Mouse (Mus musculus): Measurements from ENCODE around the gene Hist1h1a. TPM values are rescaled to one million over a fixed set of nuclear protein-coding genes. Genes with fewer than 3 reads are reported as not detected.

Gene Hist1h1a
- polyA plus RNA-seq, 1 experiment from 2014 or later, result 2.4 TPM

GRCm38 (mm10) chr13:23755000-23755399 lies 8.5 kb upstream of the Hist1h1a start:
- ATAC-seq (no peak), DNase-seq (ENCODE audit: low spot score) (no peak)
- Histone ChIP-seq H3K4me2 (ENCODE audit: low read length) (no peak overlapping the region), H3K27ac (ENCODE audit: low read depth, low read length) (no peak overlapping the region), H3K36me3 (ENCODE audit: control insufficient read depth, insufficient read depth, low read length) (no peaks in the 10 kb centered on the region), H3K27me3 (replicated peaks; ENCODE audit: control insufficient read depth, insufficient read depth, low read length) (no peaks in the 10 kb centered on the region), H3K9ac (ENCODE audit: low read length) (no peak overlapping the region), H3K4me1 (ENCODE audit: control insufficient read depth, insufficient read depth, low read length) (peaks cover 7% of the 10 kb centered on the region), H3K4me3 (ENCODE audit: low read depth, low read length) (no peak overlapping the region), H3K9me3 (replicated peaks; ENCODE audit: control insufficient read depth, low read length) (no peaks in the 10 kb centered on the region)

GRCm38 (mm10) chr13:23756790-23757189 lies 6.7 kb upstream of the Hist1h1a start, which contains the start of gene Hist1h4b:
Gene Hist1h4b, plus strand, starts transcription at chr13:23757013.
- H3K9me3 ChIP-seq (replicated peaks; ENCODE audit: control insufficient read depth, low read length), result no peaks in the 10 kb centered on the region
- ATAC-seq (peak; percentile 68), DNase-seq (ENCODE audit: low spot score) (peak; percentile 99)
- H3K4me1 ChIP-seq (ENCODE audit: control insufficient read depth, insufficient read depth, low read length), result peaks cover 17% of the 10 kb centered on the region
- H3K4me2 ChIP-seq (ENCODE audit: low read length), result peak within 1 kb of the TSS; percentile 67
- H3K4me3 ChIP-seq (ENCODE audit: low read depth, low read length), result peak within 1 kb of the TSS; percentile 33
- no peaks in the 10 kb centered on the region for H3K27me3 ChIP-seq (replicated peaks; ENCODE audit: control insufficient read depth, insufficient read depth, low read length)
- H3K9ac ChIP-seq (ENCODE audit: low read length), result peak within 1 kb of the TSS; percentile 61
- H3K27ac ChIP-seq (ENCODE audit: low read depth, low read length), result peak within 1 kb of the TSS; percentile 85
- 0% methylated on average over 17 of the region's 22 CpGs for WGBS
- no peaks in the 10 kb centered on the region for H3K36me3 ChIP-seq (ENCODE audit: control insufficient read depth, insufficient read depth, low read length)

- no peaks in the 10 kb centered on the region for H3K9me3 ChIP-seq (replicated peaks; ENCODE audit: control insufficient read depth, low read length)
- DNase-seq (ENCODE audit: low spot score) (peak; percentile 54), ATAC-seq (peak; percentile 13; the same call in 1 of the 2 replicates)
- H3K4me2 ChIP-seq (ENCODE audit: low read length), result peak overlapping the region; percentile 67
- peak overlapping the region; percentile 33 for H3K4me3 ChIP-seq (ENCODE audit: low read depth, low read length)
- no peaks in the 10 kb centered on the region for H3K36me3 ChIP-seq (ENCODE audit: control insufficient read depth, insufficient read depth, low read length)
- H3K27me3 ChIP-seq (replicated peaks; ENCODE audit: control insufficient read depth, insufficient read depth, low read length), result no peaks in the 10 kb centered on the region
- under 1% methylated on average over 15 of the region's 23 CpGs for WGBS
- peak overlapping the region; percentile 85 for H3K27ac ChIP-seq (ENCODE audit: low read depth, low read length)
- H3K4me1 ChIP-seq (ENCODE audit: control insufficient read depth, insufficient read depth, low read length), result peaks cover 17% of the 10 kb centered on the region
- peak overlapping the region; percentile 61 for H3K9ac ChIP-seq (ENCODE audit: low read length)
Observed at GRCm38 (mm10) chr13:23757211-23757773, 6.2 kb upstream of the Hist1h1a start.

- no peak for DNase-seq (ENCODE audit: low spot score)
- peak overlapping the region; percentile 67; the same call in 1 of the 2 replicates for H3K4me2 ChIP-seq (ENCODE audit: low read length)
- H3K27me3 ChIP-seq (replicated peaks; ENCODE audit: control insufficient read depth, insufficient read depth, low read length), result no peaks in the 10 kb centered on the region
- H3K9me3 ChIP-seq (replicated peaks; ENCODE audit: control insufficient read depth, low read length), result no peaks in the 10 kb centered on the region
- H3K27ac ChIP-seq (ENCODE audit: low read depth, low read length), result no peak overlapping the region
- H3K9ac ChIP-seq (ENCODE audit: low read length), result no peak overlapping the region
- H3K36me3 ChIP-seq (ENCODE audit: control insufficient read depth, insufficient read depth, low read length), result no peaks in the 10 kb centered on the region
- 43% methylated on average over 3 of the region's 3 CpGs for WGBS
- no peak for ATAC-seq
- peaks cover 16% of the 10 kb centered on the region for H3K4me1 ChIP-seq (ENCODE audit: control insufficient read depth, insufficient read depth, low read length)
- H3K4me3 ChIP-seq (ENCODE audit: low read depth, low read length), result no peak overlapping the region
Observed at GRCm38 (mm10) chr13:23757921-23758320, 5.5 kb upstream of the Hist1h1a start.

GRCm38 (mm10) chr13:23759251-23759771 lies 4.2 kb upstream of the Hist1h1a start:
- no peak overlapping the region for H3K4me2 ChIP-seq (ENCODE audit: low read length)
- no peak for ATAC-seq
- WGBS, result 78% methylated on average over 3 of the region's 3 CpGs

GRCm38 (mm10) chr13:23759916-23760239 lies 3.6 kb upstream of the Hist1h1a start:
- Histone ChIP-seq H3K4me3 (ENCODE audit: low read depth, low read length) (peak overlapping the region; percentile 53; the same call in 1 of the 2 replicates), H3K9ac (ENCODE audit: low read length) (peak overlapping the region; percentile 64), H3K27ac (ENCODE audit: low read depth, low read length) (peak overlapping the region; percentile 88; the same call in 1 of the 2 replicates)

More at GRCm38 (mm10) chr13:23759251-23759771, 4.2 kb upstream of the Hist1h1a start:
- H3K27ac ChIP-seq (ENCODE audit: low read depth, low read length), result no peak overlapping the region
- no peak overlapping the region for H3K4me3 ChIP-seq (ENCODE audit: low read depth, low read length)
- no peaks in the 10 kb centered on the region for H3K27me3 ChIP-seq (replicated peaks; ENCODE audit: control insufficient read depth, insufficient read depth, low read length)
- H3K9me3 ChIP-seq (replicated peaks; ENCODE audit: control insufficient read depth, low read length), result no peaks in the 10 kb centered on the region
- DNase-seq (ENCODE audit: low spot score), result no peak
- no peaks in the 10 kb centered on the region for H3K36me3 ChIP-seq (ENCODE audit: control insufficient read depth, insufficient read depth, low read length)
- peaks cover 27% of the 10 kb centered on the region for H3K4me1 ChIP-seq (ENCODE audit: control insufficient read depth, insufficient read depth, low read length)
- no peak overlapping the region for H3K9ac ChIP-seq (ENCODE audit: low read length)

GRCm38 (mm10) chr13:23760240-23760971 lies 3.1 kb upstream of the Hist1h1a start:
- ATAC-seq, result no peak; the same call in 1 of the 2 replicates
- H3K9ac ChIP-seq (ENCODE audit: low read length), result peak overlapping the region; percentile 64
- WGBS, result 1% methylated on average over 18 of the region's 27 CpGs
- H3K27me3 ChIP-seq (replicated peaks; ENCODE audit: control insufficient read depth, insufficient read depth, low read length), result no peaks in the 10 kb centered on the region
- H3K9me3 ChIP-seq (replicated peaks; ENCODE audit: control insufficient read depth, low read length), result no peaks in the 10 kb centered on the region
- H3K4me2 ChIP-seq (ENCODE audit: low read length), result peak overlapping the region; percentile 89
- DNase-seq (ENCODE audit: low spot score), result peak; percentile 38
- H3K36me3 ChIP-seq (ENCODE audit: control insufficient read depth, insufficient read depth, low read length), result no peaks in the 10 kb centered on the region
- peak overlapping the region; percentile 88 for H3K27ac ChIP-seq (ENCODE audit: low read depth, low read length)
- H3K4me1 ChIP-seq (ENCODE audit: control insufficient read depth, insufficient read depth, low read length), result peaks cover 31% of the 10 kb centered on the region
- H3K4me3 ChIP-seq (ENCODE audit: low read depth, low read length), result peak overlapping the region; percentile 53

More at GRCm38 (mm10) chr13:23759916-23760239, 3.6 kb upstream of the Hist1h1a start:
- Histone ChIP-seq H3K9me3 (replicated peaks; ENCODE audit: control insufficient read depth, low read length) (no peaks in the 10 kb centered on the region), H3K27me3 (replicated peaks; ENCODE audit: control insufficient read depth, insufficient read depth, low read length) (no peaks in the 10 kb centered on the region), H3K4me1 (ENCODE audit: control insufficient read depth, insufficient read depth, low read length) (peaks cover 31% of the 10 kb centered on the region), H3K36me3 (ENCODE audit: control insufficient read depth, insufficient read depth, low read length) (no peaks in the 10 kb centered on the region), H3K4me2 (ENCODE audit: low read length) (peak overlapping the region; percentile 89)
- DNase-seq (ENCODE audit: low spot score), result no peak
- ATAC-seq, result no peak
- WGBS, result 84% methylated on average over 1 of the region's 1 CpGs

GRCm38 (mm10) chr13:23760972-23761864 lies 2.2 kb upstream of the Hist1h1a start, which contains the start of gene Hist1h4a:
Gene Hist1h4a, minus strand, starts transcription at chr13:23761230.
- peak; percentile 80 for ATAC-seq
- Histone ChIP-seq H3K4me1 (ENCODE audit: control insufficient read depth, insufficient read depth, low read length) (peaks cover 31% of the 10 kb centered on the region), H3K27ac (ENCODE audit: low read depth, low read length) (peak within 1 kb of the TSS; percentile 88), H3K36me3 (ENCODE audit: control insufficient read depth, insufficient read depth, low read length) (no peaks in the 10 kb centered on the region), H3K27me3 (replicated peaks; ENCODE audit: control insufficient read depth, insufficient read depth, low read length) (no peaks in the 10 kb centered on the region), H3K4me2 (ENCODE audit: low read length) (peak within 1 kb of the TSS; percentile 89), H3K4me3 (ENCODE audit: low read depth, low read length) (peak within 1 kb of the TSS; percentile 53), H3K9ac (ENCODE audit: low read length) (peak within 1 kb of the TSS; percentile 64), H3K9me3 (replicated peaks; ENCODE audit: control insufficient read depth, low read length) (no peaks in the 10 kb centered on the region)
- peak; percentile 99 for DNase-seq (ENCODE audit: low spot score)
- under 1% methylated on average over 67 of the region's 72 CpGs for WGBS
